Mouse (Mus musculus): ENCODE data around the gene Dusp16.

The Dusp16 gene

GRCm38 (mm10) chr6:134793046-134793806 is 801 bp upstream of the Dusp16 start:
- no peak for DNase-seq (ENCODE audit: low spot score)

DNA sequence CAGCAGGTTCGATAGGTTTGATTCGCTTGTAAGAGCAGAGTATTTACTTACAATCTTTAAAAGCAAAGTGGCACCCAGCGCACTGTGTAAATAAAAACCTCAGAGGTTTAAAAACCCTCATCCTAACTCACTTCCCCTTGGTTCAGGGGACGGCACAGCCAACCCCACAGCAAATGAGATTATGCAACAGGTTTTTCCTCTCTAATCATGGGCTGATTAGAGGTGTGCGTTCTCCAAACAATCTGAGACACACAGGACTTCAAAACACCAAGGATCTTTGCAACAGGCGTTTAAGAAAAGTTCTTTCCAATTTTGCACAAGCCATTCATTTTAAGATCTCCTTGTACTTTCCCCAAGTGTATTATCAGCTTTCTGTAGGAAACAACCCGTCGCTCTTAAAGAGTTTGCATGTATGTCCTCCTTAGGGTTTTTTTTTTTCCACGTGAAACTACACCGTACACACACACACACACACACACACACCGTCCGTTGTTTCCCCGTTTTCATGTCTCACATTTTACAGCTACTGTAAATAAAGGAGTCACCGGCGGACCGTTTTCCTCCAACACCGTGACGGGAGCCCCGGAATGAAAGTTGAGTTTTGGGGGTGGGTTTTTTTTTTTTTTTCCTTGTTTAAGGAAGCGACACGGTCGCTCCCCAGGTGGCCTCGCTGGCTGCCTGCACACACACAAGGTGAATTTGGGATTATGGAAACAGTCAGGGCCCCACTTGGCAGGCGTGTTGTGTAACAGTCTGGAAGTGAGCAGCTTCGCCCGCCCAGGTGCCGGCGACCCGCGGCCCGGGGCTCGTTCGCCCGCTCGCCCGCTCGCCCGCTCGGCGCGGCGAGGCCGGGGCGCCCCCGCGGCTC is 940 bp downstream of the Dusp16 start:
- DNase-seq (ENCODE audit: low spot score), result peak; percentile 50

GRCm38 (mm10) chr6:134789100-134789499 is 3.3 kb downstream of the Dusp16 start:
- DNase-seq (ENCODE audit: low spot score), result no peak

- DNase-seq (ENCODE audit: low spot score), result no peak
Observed at GRCm38 (mm10) chr6:134786426-134786825, 6.0 kb downstream of the Dusp16 start.

GRCm38 (mm10) chr6:134782900-134783299 is 9.5 kb downstream of the Dusp16 start:
- no peak for DNase-seq (ENCODE audit: low spot score)

DNA sequence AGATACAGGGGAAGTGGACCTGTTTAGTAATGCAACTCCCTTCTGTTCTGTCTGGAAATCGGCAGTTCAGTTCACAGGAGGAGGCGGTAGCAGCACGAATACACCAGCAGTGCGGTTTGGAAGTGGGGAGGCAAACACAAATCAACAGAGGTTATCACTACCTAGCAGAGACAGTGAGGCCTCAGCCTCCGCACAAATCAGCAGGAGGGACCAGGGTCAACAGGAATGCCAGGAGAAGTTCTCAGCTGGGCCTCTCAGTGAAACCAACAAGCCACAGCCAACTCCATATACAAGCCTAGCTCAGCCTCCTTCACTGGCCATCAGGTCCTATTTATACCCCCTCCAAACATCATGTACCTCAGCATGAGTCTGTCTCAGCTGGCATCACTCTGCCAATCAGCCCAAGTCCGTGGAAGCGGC is 10.9 kb downstream of the Dusp16 start:
- DNase-seq (ENCODE audit: low spot score), result no peak

GRCm38 (mm10) chr6:134780024-134780423 is 12.4 kb downstream of the Dusp16 start:
- no peak for DNase-seq (ENCODE audit: low spot score)

GRCm38 (mm10) chr6:134773961-134774360 is 18.5 kb downstream of the Dusp16 start:
- DNase-seq (ENCODE audit: low spot score), result peak; percentile 61

DNA sequence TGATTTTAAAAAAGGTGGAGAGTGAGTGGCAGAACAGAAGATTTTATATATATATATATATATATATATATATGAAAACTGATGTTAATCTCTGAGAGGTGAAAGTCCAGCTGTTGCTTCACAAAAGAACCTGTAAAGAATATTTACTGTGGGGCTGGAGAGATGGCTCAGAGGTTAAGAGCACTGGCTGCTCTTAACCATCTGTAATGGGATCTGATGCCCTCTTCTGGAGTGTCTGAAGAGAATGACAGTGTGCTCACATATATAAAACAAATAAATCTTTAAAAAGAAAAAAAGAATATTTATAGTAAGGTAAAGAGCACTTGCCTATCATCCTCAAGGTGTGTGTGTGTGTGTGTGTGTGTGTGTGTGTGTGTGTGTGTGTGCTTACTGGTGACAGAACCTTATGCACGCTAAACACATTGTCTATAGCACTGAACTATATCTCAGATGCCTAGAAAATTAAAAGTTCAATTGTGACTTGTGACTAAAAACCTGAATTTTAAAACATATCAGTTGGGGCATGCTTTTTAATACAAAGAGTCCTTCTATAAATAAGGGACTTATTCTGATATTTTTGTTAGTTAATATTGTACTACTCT is 19.0 kb downstream of the Dusp16 start:
- no peak for DNase-seq (ENCODE audit: low spot score)

GRCm38 (mm10) chr6:134770339-134770738 is 22.1 kb downstream of the Dusp16 start:
- no peak for DNase-seq (ENCODE audit: low spot score)

- DNase-seq (ENCODE audit: low spot score), result no peak
Observed at GRCm38 (mm10) chr6:134764441-134765061, 27.9 kb downstream of the Dusp16 start.

GRCm38 (mm10) chr6:134763436-134763835 is 29.0 kb downstream of the Dusp16 start:
- no peak for DNase-seq (ENCODE audit: low spot score)

DNA sequence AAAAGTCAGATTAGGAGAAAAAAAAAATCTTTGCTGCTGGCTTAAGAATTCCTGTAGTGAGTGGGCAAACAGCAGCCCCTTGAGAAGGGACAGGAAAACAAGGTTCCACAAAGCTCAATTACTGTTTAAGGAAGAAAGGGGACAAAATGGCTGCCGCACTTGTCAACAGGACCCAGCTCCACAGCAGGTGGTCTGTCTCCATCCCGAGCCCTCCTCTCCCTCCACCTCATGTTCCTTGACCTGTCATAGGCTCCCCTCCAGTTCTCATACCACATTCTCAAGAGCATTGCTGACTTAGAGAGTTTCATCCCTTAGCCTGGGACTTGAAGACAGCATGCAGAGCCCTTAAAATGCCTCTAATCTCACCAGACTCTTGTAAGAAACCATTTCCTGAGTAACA is 30.6 kb downstream of the Dusp16 start:
- no peak for DNase-seq (ENCODE audit: low spot score)

DNA sequence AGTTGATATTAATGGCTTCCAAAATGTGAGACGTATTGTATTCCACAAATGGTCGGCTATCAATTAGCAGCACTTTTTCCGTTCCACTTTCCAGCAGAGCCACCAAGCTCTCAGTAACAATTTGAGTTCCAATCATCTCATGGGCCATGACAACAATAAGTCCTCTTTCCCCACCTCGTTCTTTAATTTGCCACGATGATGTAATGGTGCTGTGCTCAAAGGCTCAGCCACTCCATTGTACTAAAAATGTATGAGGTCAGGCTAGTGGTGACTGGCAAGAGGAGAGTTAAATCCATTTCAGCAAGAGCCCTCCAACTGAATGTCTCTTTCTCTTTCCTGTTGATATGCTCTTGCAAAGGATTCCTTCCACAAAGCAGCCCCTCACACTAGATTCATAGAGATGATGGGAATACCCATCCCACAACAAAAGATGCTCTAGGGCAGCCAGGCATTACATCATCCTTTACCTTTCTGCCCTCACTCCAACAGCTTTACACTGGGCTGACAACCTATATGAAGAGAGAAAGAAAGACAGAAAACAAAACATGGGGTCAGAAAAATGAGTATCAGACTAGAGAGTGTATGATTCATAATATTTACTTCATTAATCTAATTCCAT is 31.4 kb downstream of the Dusp16 start:
- no peak for DNase-seq (ENCODE audit: low spot score)

DNA sequence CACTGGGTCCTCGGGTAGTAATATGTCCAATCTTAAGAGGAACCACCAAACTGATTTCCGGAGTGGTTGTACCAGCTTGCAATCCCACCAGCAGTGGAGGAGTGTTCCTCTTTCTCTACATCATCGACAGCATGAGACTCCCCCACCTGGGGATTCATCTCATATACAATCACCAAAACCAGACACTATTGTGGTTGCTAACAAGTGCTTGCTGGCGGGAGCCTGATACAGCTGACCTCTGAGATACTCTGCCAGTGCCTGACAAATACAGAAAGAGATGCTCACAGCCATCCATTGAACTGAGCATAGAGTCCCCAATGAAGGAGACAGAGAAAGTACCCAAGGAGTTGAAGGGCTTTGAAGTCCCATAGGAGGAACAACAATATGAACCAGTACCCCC is 36.4 kb downstream of the Dusp16 start:
- DNase-seq (ENCODE audit: low spot score), result no peak

DNA sequence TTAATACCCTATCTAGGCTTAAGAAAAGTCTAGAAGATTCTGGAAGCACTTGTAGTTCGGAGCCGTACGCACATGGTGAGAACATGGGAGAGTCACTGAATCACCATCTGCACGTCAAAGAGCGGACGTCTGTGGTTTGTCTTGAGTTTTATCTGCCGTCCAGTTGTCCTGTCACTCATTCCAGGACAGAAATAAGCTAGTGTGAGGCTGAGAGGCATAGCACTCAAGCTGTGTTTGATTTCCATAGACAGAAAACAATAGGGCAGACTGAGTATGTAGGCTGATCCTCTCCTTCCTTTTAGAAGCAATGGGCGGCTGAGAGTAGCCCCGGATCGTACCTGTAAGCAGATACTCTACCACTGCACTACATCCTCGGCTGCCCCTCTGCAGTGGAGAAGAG is 38.6 kb downstream of the Dusp16 start:
- DNase-seq (ENCODE audit: low spot score), result no peak

GRCm38 (mm10) chr6:134753412-134753811 is 39.0 kb downstream of the Dusp16 start:
- DNase-seq (ENCODE audit: low spot score), result peak; percentile 49

- DNase-seq (ENCODE audit: low spot score), result no peak
Observed at GRCm38 (mm10) chr6:134751883-134752647, 40.4 kb downstream of the Dusp16 start.

DNA sequence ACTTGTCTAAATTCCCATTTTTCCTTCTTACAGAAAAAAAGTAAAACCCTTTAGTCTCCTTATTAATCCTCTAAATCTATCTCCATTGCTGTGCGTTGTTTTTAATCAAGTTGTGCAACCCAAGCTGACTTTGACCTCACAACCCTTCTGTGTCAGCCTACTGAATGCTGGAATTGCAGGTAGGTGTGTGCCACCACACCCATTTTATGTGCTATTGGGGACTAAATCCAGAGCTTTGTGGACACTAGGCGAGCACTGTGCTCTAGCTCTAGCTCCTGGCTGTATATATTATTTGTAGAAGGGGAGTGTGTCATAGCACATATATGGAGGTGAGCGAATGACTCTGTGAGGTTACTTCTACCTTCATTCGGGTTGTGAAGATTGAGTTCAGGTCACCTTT is 41.3 kb downstream of the Dusp16 start:
- no peak for DNase-seq (ENCODE audit: low spot score)

DNA sequence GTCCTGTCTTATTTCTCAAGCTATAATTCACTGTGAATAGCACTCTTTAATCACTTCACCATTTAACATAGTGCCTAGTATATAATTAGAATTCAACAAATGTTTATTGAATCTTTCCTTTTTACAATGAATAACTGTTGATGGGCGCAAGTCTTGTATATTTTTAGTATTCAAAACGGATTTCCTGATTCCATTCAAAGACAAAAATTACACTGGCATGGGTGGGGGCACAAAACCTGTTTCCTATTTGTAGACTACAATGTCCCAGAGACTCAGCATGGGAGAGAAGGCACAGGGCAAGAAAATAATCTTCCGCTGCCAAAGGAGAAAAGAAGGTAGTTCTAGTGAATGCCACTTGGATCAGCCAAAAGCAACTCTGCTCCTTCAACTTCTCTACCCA is 44.3 kb downstream of the Dusp16 start:
- no peak for DNase-seq (ENCODE audit: low spot score)

DNA sequence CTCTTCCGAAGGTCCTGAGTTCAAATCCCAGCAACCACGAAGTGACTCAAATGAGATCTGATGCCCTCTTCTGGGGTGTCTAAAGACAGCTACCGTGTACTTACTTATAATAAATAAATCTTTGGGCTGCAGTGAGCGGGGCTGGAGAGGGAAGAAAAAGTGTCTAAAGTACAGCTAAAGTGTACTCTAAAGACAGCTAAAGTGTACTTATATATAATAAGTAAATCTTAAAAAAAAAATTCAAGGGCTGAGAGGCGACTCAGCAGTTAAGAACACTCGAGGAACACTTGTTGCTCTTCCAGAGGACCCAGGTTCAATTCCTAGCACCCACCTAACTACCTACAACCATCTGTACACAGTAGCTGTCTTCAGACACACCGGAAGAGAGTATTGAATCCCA is 46.5 kb downstream of the Dusp16 start:
- DNase-seq (ENCODE audit: low spot score), result no peak
